ENCODE assay signal across 9 mouse cellular contexts in genomic region chr6:84225587-84225986, GRCm38 (mm10).
DNase-seq lines count a peak whose midpoint lies in the region; ATAC-seq and TF ChIP-seq lines count a peak whose summit lies in the region.
"Had no signal": no experiment of that assay in that cellular context is flagged by ENCODE, and none has a peak within 500 bp of the region (broad histone marks: within the 10 kb centered on the region; RNA-seq: fewer than 3 reads in every experiment).

No protein-coding gene starts in this region.

- TF ChIP-seq EP300 in heart, adult 2 months (IDR thresholded peaks at IDR 0.05; ENCODE audit: insufficient read depth, low read depth, low read length) = peak; percentile 88

- TF ChIP-seq CTCF in liver, adult 2 months (IDR thresholded peaks at IDR 0.05; ENCODE audit: low read depth, low read length) = no peak
- no peak for TF ChIP-seq CTCF in heart, adult 2 months (IDR thresholded peaks at IDR 0.05)

- H3K4me1 ChIP-seq in liver, adult 2 months (ENCODE audit: control insufficient read depth, insufficient read depth, low read length) = peaks cover 8% of the 10 kb centered on the region
- H3K4me1 ChIP-seq in heart, adult 2 months (ENCODE audit: control insufficient read depth, insufficient read depth, low read length) = peaks cover 12% of the 10 kb centered on the region
- H3K4me1 ChIP-seq in midbrain, embryonic 14.5 days (ENCODE audit: control insufficient read depth, insufficient read depth, low read length) = 0 out of 2 replicates have a peak, but pooled peaks cover 9% of the 10 kb centered on the region

- no peak for ATAC-seq in midbrain, embryonic 14.5 days (ENCODE audit: low FRiP score, low TSS enrichment)

- peak; percentile 96 for DNase-seq in liver, adult 2 months (ENCODE audit: extremely low read depth, low read depth, low spot score)
- no peak for DNase-seq in liver
- DNase-seq in cerebellum, adult 9-10 months = peak; percentile 83
- DNase-seq in heart, adult 2 months = peak; percentile 62 to 88
- DNase-seq in layer of hippocampus, postnatal 10 days (ENCODE audit: low spot score in 2 of 2) = peak; percentile 60 to 72
- no peak for DNase-seq in spleen, adult 18-20 months
- DNase-seq in midbrain, embryonic 14.5 days = no peak
- DNase-seq in ovary, adult 18-20 months (ENCODE audit: low spot score) = no peak

- H3K36me3 ChIP-seq in liver, adult 2 months (ENCODE audit: control insufficient read depth, insufficient read depth, low read length) = no peaks in the 10 kb centered on the region
- no peaks in the 10 kb centered on the region for H3K36me3 ChIP-seq in heart, adult 2 months (ENCODE audit: control insufficient read depth, insufficient read depth, low read length)
- no peaks in the 10 kb centered on the region for H3K36me3 ChIP-seq in midbrain, embryonic 14.5 days (ENCODE audit: control insufficient read depth, insufficient read depth, low read length)
- H3K36me3 ChIP-seq: G1E had no signal

- intact Hi-C loops in heart, adult 2 months (cut with DNase I) = loop anchor here (5.0 kb wide), 1 partner anchor 68 kb away; no protein-coding TSS in a partner anchor

- WGBS in liver, adult 2 months = 22% methylated on average over 6 of the region's 6 CpGs
- WGBS in heart, adult 2 months = 44% methylated on average over 6 of the region's 6 CpGs
- WGBS in midbrain, embryonic 14.5 days = 81% methylated on average over 6 of the region's 6 CpGs

- H3K79me2 ChIP-seq in liver, adult 2 months (ENCODE audit: control insufficient read depth, insufficient read depth, low read length) = no peaks in the 10 kb centered on the region
- no peaks in the 10 kb centered on the region for H3K79me2 ChIP-seq in heart, adult 2 months (replicated peaks; ENCODE audit: control insufficient read depth, insufficient read depth, low read length)

- H3K27ac ChIP-seq in liver, adult 2 months (replicated peaks; ENCODE audit: insufficient read depth, low read depth, low read length) = peak overlapping the region; percentile 85
- H3K27ac ChIP-seq in heart, adult 2 months = peak overlapping the region; percentile 90
- H3K27ac ChIP-seq in midbrain, embryonic 14.5 days (replicated peaks; ENCODE audit: low read depth, low read length) = no peak overlapping the region

- peak overlapping the region; percentile 20; the same call in 1 of the 2 replicates for H3K9ac ChIP-seq in liver, adult 2 months (ENCODE audit: low read depth, low read length)
- H3K9ac ChIP-seq in heart, adult 2 months (ENCODE audit: low read depth, low read length) = peak overlapping the region; percentile 63
- H3K9ac ChIP-seq in midbrain, embryonic 14.5 days (replicated peaks; ENCODE audit: low read length) = no peak overlapping the region

- H3K27me3 ChIP-seq in liver, adult 2 months (ENCODE audit: control insufficient read depth, insufficient read depth, low read length) = no peaks in the 10 kb centered on the region
- H3K27me3 ChIP-seq in heart, adult 2 months (ENCODE audit: control insufficient read depth, insufficient read depth, low read length) = no peaks in the 10 kb centered on the region
- no peaks in the 10 kb centered on the region for H3K27me3 ChIP-seq in midbrain, embryonic 14.5 days (ENCODE audit: control insufficient read depth, insufficient read depth, low read length)

- no peaks in the 10 kb centered on the region for H3K9me3 ChIP-seq in midbrain, embryonic 14.5 days (ENCODE audit: control insufficient read depth, low read length)
- H3K9me3 ChIP-seq: G1E had no signal

- TF ChIP-seq POLR2A in liver, adult 2 months (IDR thresholded peaks at IDR 0.05; ENCODE audit: extremely low read depth, insufficient read depth, low read length) = no peak
- TF ChIP-seq POLR2A in heart, adult 2 months (IDR thresholded peaks at IDR 0.05; ENCODE audit: insufficient read depth, low read depth, low read length) = 0 out of 2 replicates have a peak, but pooled peaks have one; percentile 33

- H3K4me2 ChIP-seq in midbrain, embryonic 14.5 days (ENCODE audit: low read length) = no peak overlapping the region

- H3K4me3 ChIP-seq in liver, adult 2 months (ENCODE audit: insufficient read depth, low read depth, low read length) = no peak overlapping the region
- no peak overlapping the region for H3K4me3 ChIP-seq in heart, adult 2 months
- no peak overlapping the region for H3K4me3 ChIP-seq in midbrain, embryonic 14.5 days (replicated peaks; ENCODE audit: low read depth, low read length)

Comparison
In these comparisons a context has a peak if more than half of its experiments do, and no peak if none do; other contexts are left out.
1. DNase-seq: peak in liver, adult 2 months (single experiment), cerebellum, adult 9-10 months (single experiment), heart, adult 2 months (2 of 2) and layer of hippocampus, postnatal 10 days (2 of 2); none in liver (single experiment), spleen, adult 18-20 months (0 of 2), midbrain, embryonic 14.5 days (single experiment) and ovary, adult 18-20 months (single experiment).